Mouse (Mus musculus) limb, embryonic 11.5 days (tissue): Measurements from ENCODE around the gene Ssh2. TPM values are rescaled to one million over a fixed set of nuclear protein-coding genes. Genes with fewer than 3 reads are reported as not detected.
"Not testable (repeated sequence)": the region's sequence is repeated elsewhere in the genome, so short reads cannot be mapped to it uniquely, and the experiment has no call there.

Experiments used
- ATAC-seq: fragments of 200-750 bp; cut with Nextera tagmentation; 2 replicates; pipeline ENCODE4 v1.8.0; 2017; ENCODE audit warnings: low read depth; ENCODE audit not compliant: insufficient number of reproducible peaks, low FRiP score, low TSS enrichment
- DNase-seq: peaks from one replicate; pipeline ENCODE4 v3.0.0-alpha.2; 2015; ENCODE audit warnings: low spot score
- H3K27ac ChIP-seq: fragments of 300-500 bp; sonication (generic); replicated peaks from 2 replicates; pipeline ENCODE4 v1.5.1; 2014; ENCODE audit warnings: low read depth, mild to moderate bottlenecking, low read length
- H3K27me3 ChIP-seq: fragments of 300-500 bp; sonication (generic); 2 replicates; pipeline ENCODE4 v1.6.1; 2014; ENCODE audit warnings: mild to moderate bottlenecking, low read length, mixed read lengths; ENCODE audit not compliant: control insufficient read depth, insufficient read depth
- H3K36me3 ChIP-seq: fragments of 300-500 bp; sonication (generic); 2 replicates; pipeline ENCODE4 v1.6.1; 2014; ENCODE audit warnings: mild to moderate bottlenecking, low read length, moderate library complexity, mixed read lengths; ENCODE audit not compliant: control insufficient read depth, insufficient read depth
- H3K4me1 ChIP-seq: fragments of 300-500 bp; sonication (generic); 2 replicates; pipeline ENCODE4 v1.6.1; 2014; ENCODE audit warnings: low read length, mixed read lengths; ENCODE audit not compliant: control insufficient read depth, insufficient read depth
- H3K4me2 ChIP-seq: fragments of 300-500 bp; sonication (generic); 2 replicates; pipeline ENCODE4 v1.6.1; 2014; ENCODE audit warnings: low read depth, mild to moderate bottlenecking, moderate library complexity; ENCODE audit not compliant: severe bottlenecking
- H3K4me3 ChIP-seq: fragments of 300-500 bp; sonication (generic); 2 replicates; pipeline ENCODE4 v1.5.1; 2014; ENCODE audit warnings: low read depth, low read length
- H3K9ac ChIP-seq: fragments of 300-500 bp; sonication (generic); 2 replicates; pipeline ENCODE4 v1.6.1; 2014; ENCODE audit warnings: mild to moderate bottlenecking, low read length
- H3K9me3 ChIP-seq: fragments of 300-500 bp; sonication (generic); 2 replicates; pipeline ENCODE4 v1.6.1; 2016; ENCODE audit warnings: low read length; ENCODE audit not compliant: control insufficient read depth
- WGBS: fragments of 180-500 bp; shearing (Covaris S2); extraction: QIAGEN DNeasy Blood & Tissue Kit; methylation state at CpG from one replicate; pipeline ENCODE4 v1.1.7; 2014; 5-methylcytosine and 5-hydroxymethylcytosine counted together
- polyA plus RNA-seq: library from polyadenylated mRNA; unstranded; fragments of >200 nt; fragmentation: Nextera tagmentation; extraction: Ambion mirVana; gene quantifications from 2 replicates; pipeline ENCODE4 v1.2.1, GENCODE M21; 2014

Gene Ssh2
- polyA plus RNA-seq, 1 experiment from 2014 or later = 9.9 TPM

GRCm38 (mm10) chr11:77280219-77280618 lies 64.1 kb downstream of the Ssh2 start:
- Histone ChIP-seq H3K4me1 (no peaks in the 10 kb centered on the region), H3K4me2 (no peak overlapping the region), H3K36me3 (no peaks in the 10 kb centered on the region), H3K27me3 (no peaks in the 10 kb centered on the region), H3K4me3 (no peak overlapping the region), H3K27ac (no peak overlapping the region), H3K9me3 (no peaks in the 10 kb centered on the region), H3K9ac (no peak overlapping the region)
- WGBS = 90% methylated on average over 1 of the region's 1 CpGs
- no peak for ATAC-seq
- DNase-seq = no peak

DNA sequence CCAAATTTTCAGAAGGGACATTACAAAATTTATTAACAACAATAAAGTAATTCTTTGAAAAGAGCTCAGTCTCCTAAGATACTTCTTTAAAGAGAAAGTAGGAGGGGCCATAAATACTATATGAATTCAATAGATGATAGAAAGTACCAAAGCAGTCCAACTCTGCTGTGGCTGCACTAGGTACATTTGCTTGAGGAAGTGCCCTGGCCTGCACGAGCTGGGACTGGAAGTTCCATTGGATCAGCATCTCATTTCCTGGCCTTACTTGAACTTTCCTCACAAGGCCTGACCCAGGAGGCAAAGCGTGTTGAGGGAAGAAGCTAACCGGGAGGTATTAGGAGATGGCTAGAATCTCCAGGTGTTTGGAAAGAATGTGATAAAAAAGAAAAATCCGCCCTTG lies 75.4 kb downstream of the Ssh2 start:
- H3K27me3 ChIP-seq = no peaks in the 10 kb centered on the region
- no peak overlapping the region for H3K27ac ChIP-seq
- H3K9ac ChIP-seq = no peak overlapping the region
- H3K9me3 ChIP-seq = no peaks in the 10 kb centered on the region
- ATAC-seq (no peak), DNase-seq (no peak)
- WGBS = 78% methylated on average over 4 of the region's 4 CpGs
- no peak overlapping the region for H3K4me3 ChIP-seq
- no peaks in the 10 kb centered on the region for H3K4me1 ChIP-seq
- no peaks in the 10 kb centered on the region for H3K36me3 ChIP-seq
- no peak overlapping the region for H3K4me2 ChIP-seq

DNA sequence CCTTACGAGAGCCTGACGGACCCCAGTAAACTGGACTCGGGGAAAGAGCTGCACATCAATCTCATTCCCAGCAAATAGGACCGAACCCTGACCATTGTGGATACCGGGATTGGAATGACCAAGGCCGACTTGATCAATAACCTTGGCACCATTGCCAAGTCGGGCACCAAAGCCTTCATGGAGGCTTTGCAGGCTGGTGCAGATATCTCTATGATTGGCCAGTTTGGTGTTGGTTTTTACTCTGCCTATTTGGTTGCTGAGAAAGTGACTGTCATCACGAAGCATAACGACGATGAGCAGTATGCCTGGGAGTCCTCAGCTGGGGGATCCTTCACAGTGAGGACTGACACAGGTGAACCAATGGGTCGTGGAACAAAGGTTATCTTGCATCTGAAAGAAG lies 77.6 kb downstream of the Ssh2 start:
- H3K27me3 ChIP-seq, H3K9me3 ChIP-seq, H3K4me3 ChIP-seq, H3K27ac ChIP-seq, H3K36me3 ChIP-seq, H3K9ac ChIP-seq, ATAC-seq, H3K4me2 ChIP-seq, DNase-seq: not testable (repeated sequence)
- WGBS = 93% methylated on average over 8 of the region's 11 CpGs
- H3K4me1 ChIP-seq = peaks cover 12% of the 10 kb centered on the region

DNA sequence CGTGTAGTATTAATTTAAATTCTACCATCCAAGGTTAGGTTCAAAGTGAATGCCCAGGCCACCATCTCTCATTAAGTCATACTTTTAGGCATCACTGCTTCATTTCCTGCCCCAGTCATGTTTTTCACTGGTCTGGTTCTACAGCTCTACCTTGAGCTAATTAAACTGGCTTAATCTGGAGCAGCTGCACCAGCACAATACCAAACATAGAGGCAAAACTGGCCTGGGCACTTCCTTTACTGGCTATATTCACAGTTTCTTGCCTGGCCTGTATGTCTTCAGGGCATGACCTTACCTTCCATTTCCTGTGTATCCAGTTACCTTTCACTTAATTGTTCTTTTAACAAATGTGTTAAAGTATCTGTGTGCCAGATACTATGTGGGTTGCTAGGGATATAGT lies 81.2 kb downstream of the Ssh2 start:
- H3K4me2 ChIP-seq = no peak overlapping the region
- peaks cover 12% of the 10 kb centered on the region for H3K4me1 ChIP-seq
- H3K27me3 ChIP-seq = no peaks in the 10 kb centered on the region
- no peak overlapping the region for H3K4me3 ChIP-seq
- WGBS = 8% methylated on average over 1 of the region's 1 CpGs
- H3K9ac ChIP-seq = no peak overlapping the region
- no peaks in the 10 kb centered on the region for H3K9me3 ChIP-seq
- DNase-seq = peak; percentile 38
- no peaks in the 10 kb centered on the region for H3K36me3 ChIP-seq
- no peak for ATAC-seq
- H3K27ac ChIP-seq = peak overlapping the region; percentile 26

DNA sequence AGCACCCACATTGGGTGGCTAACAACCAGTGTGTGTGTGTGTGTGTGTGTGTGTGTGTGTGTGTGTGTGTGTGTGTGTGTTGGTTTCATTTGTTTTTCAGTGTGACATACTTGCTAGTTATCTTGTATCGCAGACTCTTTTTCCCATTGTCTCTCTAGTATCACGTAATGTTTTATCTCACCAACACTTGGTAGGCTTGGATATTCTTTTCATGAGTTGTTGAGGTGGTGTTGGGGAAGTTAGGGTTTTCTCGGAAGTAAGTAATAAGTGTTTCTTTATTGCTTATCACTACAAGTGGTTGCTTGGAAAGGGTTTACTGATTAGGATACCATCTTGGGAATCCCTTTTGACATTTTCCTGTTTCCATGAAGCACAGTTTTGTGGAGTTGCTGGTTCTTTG lies 91.1 kb downstream of the Ssh2 start:
- H3K4me1 ChIP-seq = no peaks in the 10 kb centered on the region
- no peaks in the 10 kb centered on the region for H3K9me3 ChIP-seq
- no peaks in the 10 kb centered on the region for H3K36me3 ChIP-seq
- no peak overlapping the region for H3K4me3 ChIP-seq
- 92% methylated on average over 3 of the region's 3 CpGs for WGBS
- DNase-seq = no peak
- no peak overlapping the region for H3K27ac ChIP-seq
- no peak for ATAC-seq
- H3K9ac ChIP-seq = no peak overlapping the region
- no peaks in the 10 kb centered on the region for H3K27me3 ChIP-seq
- no peak overlapping the region for H3K4me2 ChIP-seq

DNA sequence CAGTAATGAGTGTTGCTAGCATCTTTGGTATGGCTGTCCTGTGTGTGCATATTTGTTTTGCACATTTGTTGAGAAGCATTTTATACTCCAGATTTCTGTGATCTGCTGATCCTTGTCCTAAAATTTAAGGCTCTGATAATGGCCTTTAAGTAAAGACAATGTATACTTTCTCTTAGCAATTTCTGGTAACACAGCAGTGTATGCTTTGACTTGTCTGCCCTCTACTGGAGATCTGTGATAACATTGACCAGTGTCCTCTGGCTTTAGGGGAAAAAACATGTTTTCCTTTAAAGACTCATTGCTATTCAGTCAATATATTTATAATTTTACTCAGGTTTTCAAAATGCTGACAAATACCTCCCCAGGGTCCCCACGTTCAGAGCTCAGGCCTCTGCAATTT lies 92.4 kb downstream of the Ssh2 start:
- no peaks in the 10 kb centered on the region for H3K36me3 ChIP-seq
- 5% methylated on average over 1 of the region's 1 CpGs for WGBS
- no peak overlapping the region for H3K4me2 ChIP-seq
- no peak overlapping the region for H3K9ac ChIP-seq
- H3K4me1 ChIP-seq = no peaks in the 10 kb centered on the region
- H3K4me3 ChIP-seq = no peak overlapping the region
- no peaks in the 10 kb centered on the region for H3K27me3 ChIP-seq
- no peak overlapping the region for H3K27ac ChIP-seq
- peak; percentile 43 for DNase-seq
- no peaks in the 10 kb centered on the region for H3K9me3 ChIP-seq
- ATAC-seq = no peak

DNA sequence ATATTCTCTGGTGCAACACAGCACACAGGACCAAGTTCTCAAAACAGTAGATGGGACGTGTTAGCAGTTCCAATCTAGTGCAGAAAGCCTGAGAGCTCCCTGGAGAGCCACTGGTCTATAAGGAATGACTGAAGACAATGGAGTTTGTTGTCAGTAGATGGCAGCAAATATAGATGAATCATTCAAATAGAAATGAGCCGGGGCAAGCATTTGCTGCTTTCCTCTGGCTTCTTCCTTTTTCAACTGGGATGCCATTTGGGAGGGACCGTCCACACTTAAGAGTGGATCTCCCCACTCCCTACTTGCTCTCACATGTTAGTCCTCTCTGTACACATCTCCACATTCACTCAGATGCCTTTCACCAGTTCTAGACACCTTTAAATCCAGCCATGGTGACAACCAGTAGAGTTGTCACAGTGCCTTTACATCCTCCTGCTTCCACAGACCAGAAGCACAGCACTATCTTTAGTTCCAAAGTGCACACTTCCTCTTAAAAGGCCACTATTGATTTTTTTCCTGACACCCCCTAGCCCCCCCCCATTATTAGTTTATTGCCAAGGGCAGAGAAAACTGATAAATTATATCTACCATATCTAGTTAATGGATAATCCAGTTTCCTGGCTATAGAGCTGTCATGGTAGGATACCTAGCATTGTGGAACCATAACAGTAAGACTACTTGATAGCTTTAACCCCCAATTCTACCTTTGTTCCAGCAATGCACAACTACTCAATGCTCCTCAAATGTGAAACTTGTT lies 101.8 kb downstream of the Ssh2 start:
- Histone ChIP-seq H3K4me3 (no peak overlapping the region), H3K36me3 (no peaks in the 10 kb centered on the region), H3K27ac (no peak overlapping the region), H3K9me3 (no peaks in the 10 kb centered on the region), H3K4me1 (no peaks in the 10 kb centered on the region), H3K27me3 (no peaks in the 10 kb centered on the region), H3K9ac (no peak overlapping the region), H3K4me2 (no peak overlapping the region)
- DNase-seq (no peak), ATAC-seq (no peak)
- WGBS = 72% methylated on average over 3 of the region's 3 CpGs

GRCm38 (mm10) chr11:77318478-77319118 lies 102.5 kb downstream of the Ssh2 start:
- no peak overlapping the region for H3K27ac ChIP-seq
- no peaks in the 10 kb centered on the region for H3K9me3 ChIP-seq
- H3K4me3 ChIP-seq = no peak overlapping the region
- no peak for DNase-seq
- H3K9ac ChIP-seq = no peak overlapping the region
- no peak overlapping the region for H3K4me2 ChIP-seq
- ATAC-seq = no peak
- no peaks in the 10 kb centered on the region for H3K4me1 ChIP-seq
- H3K27me3 ChIP-seq = no peaks in the 10 kb centered on the region
- no peaks in the 10 kb centered on the region for H3K36me3 ChIP-seq
